Mouse (Mus musculus) kidney, adult 8-10 months (tissue): ENCODE results near the gene Cenpc1.

ENCODE experiments used
- DNase-seq, 2 experiments: peaks; one replicate each; pipeline ENCODE4 v3.0.0; 2022

Gene Cenpc1

DNA sequence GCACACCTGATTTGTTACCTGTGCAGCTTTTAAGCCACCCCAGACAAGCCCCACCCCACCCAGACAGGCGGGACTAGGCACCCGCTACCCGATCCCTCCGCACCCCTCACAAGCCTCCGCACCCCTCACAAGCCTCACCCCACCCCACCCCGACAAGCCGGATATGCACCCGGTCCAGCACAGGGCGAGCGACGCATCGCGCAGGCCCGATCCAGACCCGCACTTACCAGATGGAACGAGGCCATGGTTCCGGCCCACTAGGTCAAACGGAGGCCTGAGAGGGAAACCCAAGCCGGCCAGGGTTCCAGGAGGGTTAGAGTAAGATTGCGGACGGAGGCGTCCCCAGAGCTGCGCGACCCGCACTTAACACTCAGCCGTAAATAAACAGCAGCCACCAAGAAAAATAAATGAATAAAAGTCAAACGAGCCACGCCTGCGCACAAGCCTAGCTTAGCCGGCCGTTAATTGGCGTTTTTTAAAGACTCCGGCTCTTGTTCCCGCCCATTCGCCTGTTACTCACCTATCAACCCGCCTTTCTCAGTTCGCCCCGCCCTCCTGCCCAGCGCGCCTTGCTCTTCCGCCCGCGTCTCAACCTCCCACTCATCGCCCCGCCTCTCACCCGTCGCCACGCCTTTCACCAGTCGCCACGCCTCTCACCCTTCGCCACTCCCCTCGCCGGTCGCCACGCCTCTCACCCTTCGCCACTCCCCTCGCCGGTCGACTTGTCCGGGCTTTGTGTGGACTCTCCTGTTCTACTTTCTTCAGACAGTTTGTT, at the start of gene Cenpc1:
Gene Cenpc1 (minus strand): TSS at position 483 of the 775 bp plus-strand sequence.
- DNase-seq = peak; percentile 97 to 98

DNA sequence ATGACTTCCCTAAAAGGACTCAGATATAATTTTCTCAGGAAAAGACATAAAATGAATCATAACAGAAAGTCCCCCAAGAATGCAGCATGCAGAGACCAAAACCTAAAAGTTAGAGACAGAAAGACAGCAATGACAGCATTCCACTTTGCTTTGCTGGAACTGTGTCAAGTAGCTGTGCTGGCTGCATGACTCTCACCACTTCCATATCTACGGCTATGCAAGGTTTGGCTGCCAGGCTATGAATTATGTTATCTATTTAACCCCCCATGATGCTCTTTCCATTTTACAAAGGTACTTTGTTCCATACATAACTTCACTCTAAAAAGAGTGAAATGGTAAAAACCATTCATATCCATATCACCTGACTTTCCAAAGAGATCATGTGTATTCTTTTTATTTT, 48.6 kb upstream of the Cenpc1 start:
- no peak for DNase-seq

DNA sequence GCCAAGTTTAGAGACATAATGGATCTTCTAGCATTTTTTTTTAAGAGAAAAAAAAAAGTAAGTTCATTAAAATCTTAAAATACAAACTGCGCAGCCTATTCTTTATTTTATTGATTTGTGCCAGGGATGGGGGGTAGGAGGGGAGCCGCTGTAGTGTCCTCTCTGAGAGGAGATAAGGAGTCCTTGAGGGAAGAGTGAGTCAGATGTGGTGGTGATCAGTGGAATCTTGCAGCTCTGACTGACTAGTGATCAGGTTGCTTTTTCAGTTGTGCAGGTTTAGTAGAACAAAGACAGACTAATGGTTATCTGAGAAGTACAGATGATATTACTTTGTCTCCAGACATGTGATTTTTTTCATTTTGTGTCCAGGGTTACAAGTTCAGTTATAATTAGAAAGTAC, 47.7 kb upstream of the Cenpc1 start:
- DNase-seq = no peak

DNA sequence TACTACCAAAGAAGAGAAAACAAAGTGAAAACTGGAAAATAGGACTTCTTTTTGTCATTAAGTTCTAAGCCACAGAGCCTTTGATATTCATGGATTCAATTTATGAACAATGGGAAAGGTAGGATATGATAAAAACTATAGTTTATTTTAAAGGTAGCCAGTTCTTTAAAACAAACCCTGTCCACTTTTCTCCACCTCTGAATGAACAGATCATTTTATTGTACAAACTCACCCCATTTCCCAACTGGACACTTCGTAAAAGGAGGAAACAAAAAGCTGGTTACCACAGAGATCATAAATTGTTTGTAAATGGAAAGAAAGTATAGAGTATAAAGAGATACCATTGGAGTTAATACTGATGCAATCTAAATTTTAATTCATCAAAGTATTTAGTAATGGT, 45.7 kb upstream of the Cenpc1 start:
- no peak for DNase-seq

DNA sequence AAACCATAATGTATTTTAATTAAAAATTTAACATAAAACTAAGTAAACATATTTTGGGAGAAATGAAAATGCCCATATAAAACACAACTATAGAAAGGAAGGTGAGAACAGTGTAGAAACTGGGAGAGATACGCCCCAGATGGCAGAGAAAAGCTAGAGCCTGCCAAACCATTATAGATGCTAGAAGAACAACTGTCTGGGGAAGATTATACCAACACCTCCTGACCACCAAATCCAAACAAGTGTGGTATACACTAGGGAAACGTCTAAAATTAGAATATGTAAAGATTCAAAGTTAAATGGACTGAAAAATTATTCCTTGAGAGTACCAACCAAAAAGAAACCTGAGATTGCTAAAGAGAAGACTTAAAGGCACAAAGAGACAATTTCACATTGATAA, 41.2 kb upstream of the Cenpc1 start:
- DNase-seq = no peak

DNA sequence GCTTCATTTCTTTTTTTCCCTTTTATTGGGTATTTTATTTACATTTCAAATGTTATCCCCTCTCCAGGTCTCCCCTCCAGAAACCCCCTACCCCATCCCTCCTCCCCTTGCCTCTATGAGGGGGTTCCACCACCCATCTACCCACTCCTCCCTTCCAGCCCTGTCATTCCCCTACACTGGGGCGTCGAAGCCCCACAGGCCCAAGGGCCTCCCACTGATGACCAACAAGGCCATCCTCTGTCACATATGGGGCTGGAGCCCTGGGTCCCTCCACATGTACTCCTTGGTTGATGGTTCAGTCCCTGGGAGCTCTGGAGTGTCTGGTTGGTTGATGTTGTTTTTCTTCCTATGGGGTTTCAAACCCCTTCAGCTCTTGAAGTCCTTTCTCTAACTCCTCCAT, 36.8 kb upstream of the Cenpc1 start:
- no peak for DNase-seq

DNA sequence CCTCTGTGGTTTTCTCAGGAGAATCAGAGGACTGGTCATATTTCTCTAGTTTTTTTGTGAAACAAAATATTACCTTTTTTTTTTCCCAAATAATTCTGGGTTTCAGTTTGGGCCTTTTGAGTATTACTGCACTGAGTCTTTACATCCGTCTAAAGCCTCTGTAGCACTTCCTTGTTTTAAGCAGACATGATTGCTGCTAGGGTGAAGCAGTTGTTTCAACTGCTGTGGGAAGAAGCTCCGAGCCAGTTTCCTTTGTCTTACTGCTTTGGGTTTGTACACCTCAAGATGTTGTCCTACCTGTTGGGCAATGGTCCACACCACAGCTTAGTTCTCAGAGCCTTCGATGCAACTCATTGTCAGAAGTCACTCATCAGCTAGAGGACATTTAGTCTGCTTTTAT, 35.2 kb upstream of the Cenpc1 start:
- no peak for DNase-seq

DNA sequence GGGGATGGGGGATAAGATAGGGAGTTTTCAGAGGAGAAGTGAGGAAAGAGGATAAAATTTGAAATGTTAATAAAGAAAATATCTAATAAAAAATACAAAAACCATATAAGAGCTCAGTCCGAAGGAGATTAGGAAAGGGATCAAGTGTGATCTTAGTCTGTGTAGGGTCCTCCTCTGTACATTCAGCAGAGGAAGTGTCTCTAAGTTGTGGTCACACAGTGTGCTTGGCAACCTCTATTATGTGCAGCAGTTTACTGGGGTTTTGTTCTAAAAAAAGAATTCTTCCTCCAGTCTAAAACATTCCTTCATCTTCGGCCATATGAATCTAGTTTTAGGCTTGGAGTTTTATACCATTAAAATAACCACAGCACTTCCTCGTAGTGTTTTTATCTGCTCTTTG, 33.6 kb upstream of the Cenpc1 start:
- DNase-seq = no peak

DNA sequence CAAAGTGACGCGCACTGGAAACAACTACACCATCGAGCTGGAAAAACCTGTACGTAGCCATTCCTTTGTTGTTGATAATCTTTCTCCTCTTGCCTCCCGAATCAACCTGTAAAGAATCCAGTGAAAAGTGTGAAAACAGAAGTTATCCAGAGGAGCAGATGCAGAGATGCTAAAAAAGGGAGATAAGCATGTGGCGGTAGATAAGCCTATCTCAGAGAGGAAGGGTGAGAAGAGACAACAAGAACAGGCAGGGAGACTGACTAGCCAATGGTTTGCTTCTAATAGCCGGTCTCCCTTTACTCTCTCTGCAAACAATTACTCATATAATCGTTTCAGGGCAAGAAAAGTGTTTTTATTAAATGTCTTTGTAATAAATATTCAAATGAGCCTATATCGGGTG, 29.4 kb upstream of the Cenpc1 start:
- no peak for DNase-seq

DNA sequence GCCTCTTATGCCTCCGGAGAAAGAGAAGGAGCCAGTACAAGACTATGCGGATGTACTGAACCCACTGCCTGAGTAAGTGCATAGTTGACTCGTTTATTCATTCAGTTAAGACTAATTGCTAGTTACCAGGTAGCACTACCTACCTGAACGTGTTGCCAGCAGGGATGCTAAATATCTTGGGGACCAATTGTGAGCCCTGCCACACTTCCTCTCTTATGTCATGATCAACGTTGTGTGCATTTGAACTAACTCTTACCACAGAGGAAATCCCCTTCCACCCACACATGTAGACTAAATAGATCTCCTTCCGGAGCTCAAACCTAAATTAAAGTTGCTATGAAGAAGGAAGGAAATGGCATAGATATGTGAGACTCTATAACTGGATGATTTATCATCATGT, 21.4 kb upstream of the Cenpc1 start:
- no peak for DNase-seq

DNA sequence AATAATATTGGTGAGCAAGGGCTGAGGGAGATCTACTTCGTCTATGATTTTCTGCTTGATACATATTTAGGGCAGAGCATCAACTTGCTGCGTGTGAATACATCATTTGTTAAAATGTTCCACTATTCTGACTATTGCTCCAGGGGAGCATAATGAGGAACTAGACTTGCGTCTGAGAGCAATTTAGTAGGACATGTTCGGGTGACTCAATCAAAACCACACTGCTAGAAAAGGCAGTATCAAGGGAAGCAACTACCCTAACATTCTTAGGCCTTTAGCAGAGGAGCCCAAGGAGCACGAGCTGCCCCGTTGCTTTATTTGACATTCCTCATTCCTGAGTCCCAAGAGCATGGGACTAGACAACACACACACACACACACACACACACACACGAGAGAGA, 19.6 kb upstream of the Cenpc1 start:
- DNase-seq = no peak

DNA sequence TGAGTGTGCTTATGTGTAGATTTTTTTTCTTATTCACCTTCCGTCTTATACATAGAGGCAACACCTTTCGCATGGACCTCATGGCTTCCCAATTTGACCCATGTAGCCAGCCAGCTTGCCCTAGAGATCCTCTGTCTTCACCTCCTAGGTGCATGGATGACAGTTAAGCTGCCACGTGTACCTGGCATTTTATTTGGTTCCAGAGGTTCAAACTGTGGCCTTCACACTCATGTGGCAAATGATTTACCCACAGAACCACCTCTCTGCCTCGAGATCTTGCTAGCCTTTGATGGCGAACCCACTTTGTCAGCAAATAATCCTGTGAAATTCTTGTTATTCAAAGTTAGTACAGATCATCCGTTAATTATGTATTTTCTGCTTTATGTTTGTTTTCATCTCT, 18.6 kb upstream of the Cenpc1 start:
- no peak for DNase-seq

DNA sequence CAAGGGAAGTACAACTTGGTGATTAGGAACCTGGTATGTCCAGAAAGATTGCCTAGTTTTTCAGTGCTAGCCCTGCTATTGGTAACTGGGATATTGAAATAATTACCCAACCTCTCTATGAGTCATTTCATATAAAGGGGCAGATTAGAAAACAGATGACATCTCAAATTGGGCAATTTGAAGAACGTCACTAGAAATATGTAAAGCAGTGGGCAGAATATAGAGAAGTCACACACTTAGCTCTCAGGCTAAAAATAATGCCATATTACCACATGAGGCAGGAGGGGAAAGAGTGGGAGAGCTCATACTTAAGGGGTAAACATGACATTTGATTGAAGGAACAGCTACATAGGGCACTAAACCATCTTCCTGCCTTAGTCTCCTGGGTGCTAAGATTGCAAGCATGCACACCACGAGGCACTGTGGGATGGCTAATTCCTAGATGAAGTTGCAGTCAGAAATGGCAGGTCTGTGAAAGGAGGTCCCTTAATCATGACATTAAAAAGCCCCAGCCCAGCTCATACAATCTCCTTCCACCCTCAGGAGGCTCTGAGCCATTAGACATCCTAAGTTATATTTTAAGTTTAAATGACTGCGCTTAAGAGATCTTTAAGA, 13.4 kb upstream of the Cenpc1 start:
- DNase-seq = no peak

DNA sequence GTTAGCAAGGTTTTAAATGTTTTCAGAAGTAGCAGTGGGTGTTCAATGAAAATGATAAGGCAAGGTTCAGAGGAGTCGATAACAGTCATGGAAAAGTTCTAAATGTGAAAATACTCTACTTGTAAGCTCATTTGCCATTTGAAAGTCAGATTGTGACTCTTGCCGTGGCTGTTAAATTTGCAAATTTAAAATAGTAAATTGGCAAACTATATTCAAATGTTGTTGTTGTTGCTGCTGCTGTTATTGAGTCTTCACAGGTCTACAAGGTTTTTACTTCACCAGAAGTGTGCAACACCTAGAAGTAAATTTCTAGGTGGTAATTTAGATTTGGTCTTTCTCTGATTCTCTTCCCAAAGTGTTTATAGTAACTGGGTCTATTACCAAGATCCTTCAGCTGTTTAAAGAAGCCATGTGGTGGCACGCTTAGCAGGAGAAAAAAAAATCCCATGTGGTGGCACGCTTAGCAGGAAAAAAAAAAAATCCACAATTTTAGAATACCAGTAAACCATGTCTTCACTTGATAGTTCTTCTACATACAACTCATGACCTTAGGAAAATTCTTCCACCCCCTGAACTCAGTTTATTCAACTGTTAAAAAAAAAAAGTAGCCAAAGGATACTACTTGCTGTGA, 7.5 kb upstream of the Cenpc1 start:
- no peak for DNase-seq

DNA sequence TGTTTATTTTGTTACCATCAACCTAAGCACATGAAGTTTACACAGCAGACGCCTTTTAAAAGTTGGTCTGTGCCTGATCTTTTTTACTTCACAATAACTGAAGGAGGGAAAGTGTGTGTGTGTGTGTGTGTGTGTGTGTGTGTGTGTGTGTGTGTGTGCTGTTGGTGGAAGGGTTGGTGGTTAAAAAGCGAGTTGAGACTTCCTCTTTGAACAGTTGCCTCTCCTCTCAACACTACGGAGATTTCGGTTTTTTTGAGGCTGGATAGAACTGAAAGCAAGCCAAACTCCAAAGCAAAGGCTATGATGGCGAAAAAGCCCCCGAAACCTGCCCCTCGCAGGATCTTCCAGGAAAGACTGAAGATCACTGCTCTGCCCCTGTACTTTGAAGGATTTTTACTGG, 6.2 kb upstream of the Cenpc1 start, which contains the start of gene Stap1:
Gene Stap1 (plus strand): TSS at position 209 of the 400 bp plus-strand sequence.
- DNase-seq = no peak

DNA sequence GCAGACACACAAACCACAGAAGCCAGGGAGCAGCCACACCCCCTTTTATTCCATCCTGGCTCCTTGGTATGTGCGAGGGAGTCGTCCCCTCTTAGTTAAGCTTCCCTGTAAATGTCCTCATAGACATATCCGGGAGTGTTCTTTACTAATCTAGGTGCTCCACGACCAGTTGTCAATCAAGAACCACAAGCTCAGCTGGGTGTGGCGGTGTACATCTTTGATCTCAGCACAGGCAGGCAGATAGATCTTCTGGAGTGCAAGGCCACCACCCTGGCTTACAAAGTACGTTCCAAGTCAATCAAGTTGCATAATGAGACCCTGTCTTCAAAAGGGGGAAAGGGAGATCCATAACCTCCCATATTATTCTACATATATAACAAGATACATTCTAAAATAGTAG, 3.7 kb upstream of the Cenpc1 start:
- DNase-seq = no peak

DNA sequence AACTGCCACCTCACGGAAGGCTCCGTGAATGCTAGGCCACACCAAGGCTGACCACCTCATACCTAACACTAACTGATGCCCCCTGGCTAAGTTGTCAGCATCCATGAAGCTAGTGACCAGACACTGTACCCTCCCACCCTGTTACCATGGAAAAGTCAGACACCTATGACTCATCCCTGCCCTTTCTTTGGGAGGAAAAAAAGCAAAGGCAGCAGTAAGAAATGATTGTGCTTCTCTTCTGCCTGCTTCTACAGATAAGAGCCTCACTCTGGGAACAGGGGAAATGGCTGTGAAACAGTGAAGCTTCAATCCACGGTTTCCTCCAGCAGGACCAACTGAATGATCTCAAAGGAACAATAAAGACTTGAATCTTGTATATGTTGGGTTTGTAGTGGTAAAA, 3.1 kb upstream of the Cenpc1 start:
- no peak for DNase-seq

DNA sequence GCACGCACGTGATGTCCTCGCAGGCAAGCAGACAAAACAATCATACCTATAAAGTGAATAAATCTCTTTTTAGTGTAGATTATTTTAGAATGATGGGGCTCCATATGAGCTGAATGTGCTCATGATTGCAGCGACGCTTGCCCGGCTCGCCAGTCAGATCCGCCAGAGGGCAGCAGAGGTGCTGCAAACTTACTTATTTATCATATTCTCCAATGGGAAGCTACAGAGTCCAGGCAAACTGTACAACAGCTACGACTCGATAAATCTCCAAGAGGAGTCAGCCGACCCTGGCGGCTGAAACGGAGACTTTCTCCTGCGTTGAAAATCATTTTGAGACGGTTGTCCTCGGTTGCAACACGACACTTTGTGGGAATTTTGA, 1.2 kb upstream of the Cenpc1 start:
- DNase-seq = peak; percentile 78 to 94

DNA sequence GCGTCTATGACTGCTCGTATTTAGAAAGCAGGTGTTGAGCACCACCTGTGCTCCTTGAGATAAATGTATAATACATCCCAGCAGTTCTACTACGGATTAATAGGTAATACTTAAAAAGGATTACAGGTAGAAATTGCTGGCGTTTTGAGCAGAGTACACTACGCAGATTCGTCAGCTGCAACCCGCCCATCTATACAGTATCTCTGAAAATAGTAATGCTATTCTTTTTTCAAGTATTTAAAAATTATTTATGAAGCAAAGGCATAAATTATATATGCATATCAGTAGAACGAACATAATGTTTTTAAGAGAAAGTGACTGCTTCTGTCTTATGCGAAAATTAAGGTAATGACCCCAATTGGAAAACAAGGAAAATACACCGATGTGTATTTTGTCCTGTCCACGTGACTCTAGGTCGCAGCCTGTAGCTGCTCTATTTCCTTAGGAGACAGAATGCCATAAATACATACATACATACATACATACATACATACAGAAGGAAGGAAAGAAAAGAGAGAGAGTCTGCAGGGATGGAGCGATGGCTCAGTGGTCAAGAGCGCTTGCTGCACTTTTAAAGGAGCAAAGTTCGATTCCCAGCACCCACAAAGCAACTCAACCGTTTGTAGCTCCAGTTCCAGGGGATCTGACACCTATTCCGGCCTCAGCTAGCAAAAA, 630 bp upstream of the Cenpc1 start:
- no peak for DNase-seq

DNA sequence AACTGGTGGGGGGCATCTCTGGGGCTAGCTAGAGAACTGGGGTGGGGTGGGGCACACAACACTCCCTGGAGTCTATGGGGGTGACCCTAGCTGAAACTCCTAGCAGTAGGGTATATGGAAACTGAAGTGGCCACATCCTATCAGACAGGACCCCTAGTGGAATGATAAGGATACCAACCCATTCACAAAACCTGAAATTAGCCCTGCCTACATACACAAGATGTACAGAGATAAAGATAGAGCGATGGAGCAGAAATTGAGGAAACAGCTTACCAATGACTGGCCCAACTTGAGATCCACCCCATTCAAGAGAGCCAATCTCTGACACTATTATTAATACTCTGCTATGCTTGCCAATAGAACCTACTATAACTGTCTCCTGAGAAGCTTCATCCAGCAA, 1.9 kb downstream of the Cenpc1 start:
- no peak for DNase-seq

DNA sequence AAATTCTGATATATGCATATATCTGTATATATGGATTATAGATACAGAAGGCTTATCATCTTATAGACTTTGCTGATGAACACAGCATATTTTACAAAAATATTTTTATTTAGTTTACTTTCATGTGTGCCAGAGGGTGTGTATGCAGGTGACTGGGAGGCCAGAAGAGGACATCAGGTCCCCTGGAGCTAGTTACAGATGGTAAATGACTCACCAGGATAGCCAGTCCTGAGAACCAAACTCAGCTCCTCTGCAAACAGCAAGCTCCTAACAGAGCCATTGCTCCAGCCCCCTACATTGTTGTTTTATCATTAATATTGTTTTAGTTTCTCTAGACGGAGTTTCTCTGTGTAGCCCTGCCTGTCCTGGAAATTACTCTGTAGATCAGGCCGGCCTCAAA, 35.6 kb downstream of the Cenpc1 start:
- no peak for DNase-seq

DNA sequence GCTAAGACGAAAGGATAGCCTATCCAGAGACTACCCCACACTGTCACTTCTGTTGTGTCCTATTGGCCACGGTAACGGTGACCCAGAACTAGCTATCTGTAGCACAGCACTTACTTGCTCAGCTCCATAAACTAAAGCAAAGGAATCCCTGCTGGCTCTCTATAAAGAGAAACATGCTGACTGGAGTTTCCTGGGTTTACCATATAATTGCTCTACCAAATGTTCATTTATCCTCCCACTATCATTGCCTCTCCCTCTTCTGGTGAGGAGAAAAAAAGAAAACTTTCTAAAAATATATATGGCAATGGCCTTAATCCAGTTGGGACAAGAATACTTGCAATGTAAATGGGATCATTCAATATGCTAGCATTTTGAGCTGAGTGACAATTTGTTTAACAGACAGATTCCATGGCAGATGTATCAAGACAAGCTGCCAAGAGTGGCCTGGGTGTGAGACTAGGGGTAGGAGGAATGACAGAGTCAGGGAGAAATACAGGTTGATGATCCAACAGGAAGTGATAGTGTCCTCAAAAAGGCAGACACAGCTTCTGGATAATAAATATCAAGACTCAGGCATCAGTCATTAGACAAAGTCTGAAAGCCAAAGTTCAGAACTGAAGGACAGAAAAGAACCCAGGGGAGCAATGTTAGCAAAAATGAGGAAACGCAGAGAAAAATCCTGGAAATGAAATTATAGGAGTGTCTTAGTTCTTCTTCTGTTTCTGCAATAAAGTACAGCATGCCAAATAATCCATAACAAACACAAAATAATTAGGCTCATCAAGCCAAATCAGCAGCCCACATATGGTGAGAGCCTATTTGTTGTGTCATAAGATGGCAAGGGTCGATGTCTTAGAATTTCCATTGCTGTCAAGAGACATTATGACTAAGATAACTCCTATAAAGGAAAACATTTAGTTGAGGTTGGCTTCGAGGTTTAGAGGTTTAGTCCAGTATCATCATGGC, 68.6 kb downstream of the Cenpc1 start:
- DNase-seq = no peak

DNA sequence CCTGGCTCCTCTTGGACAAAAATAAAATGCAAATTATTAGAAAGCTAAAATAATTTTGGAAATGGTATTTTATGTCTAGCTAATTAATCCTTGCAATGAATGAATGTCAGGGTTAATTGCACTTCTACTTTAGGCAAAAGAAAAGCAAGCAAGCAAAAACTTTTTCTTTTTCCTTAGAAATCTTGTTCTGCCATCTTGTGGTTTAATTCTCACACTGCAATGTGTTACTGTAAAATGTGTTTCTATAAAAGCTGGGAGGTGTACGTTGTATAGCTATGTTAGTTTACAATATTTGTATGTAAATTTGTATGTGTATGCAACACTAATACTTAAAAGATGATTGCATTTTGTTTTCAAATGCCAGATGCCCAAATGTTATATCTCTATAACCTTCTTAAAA, 70.8 kb downstream of the Cenpc1 start:
- DNase-seq = no peak
